Mouse (Mus musculus): Measurements from ENCODE around the gene Zbtb48. TPM values are rescaled to one million over a fixed set of nuclear protein-coding genes. Genes with fewer than 3 reads are reported as not detected.
A peak's percentile ranks its signal among the peaks of the same experiment; 100 is the strongest.

Zbtb48 gene
- total RNA-seq, 1 experiment from 2014 or later, result 9.0 TPM

DNA sequence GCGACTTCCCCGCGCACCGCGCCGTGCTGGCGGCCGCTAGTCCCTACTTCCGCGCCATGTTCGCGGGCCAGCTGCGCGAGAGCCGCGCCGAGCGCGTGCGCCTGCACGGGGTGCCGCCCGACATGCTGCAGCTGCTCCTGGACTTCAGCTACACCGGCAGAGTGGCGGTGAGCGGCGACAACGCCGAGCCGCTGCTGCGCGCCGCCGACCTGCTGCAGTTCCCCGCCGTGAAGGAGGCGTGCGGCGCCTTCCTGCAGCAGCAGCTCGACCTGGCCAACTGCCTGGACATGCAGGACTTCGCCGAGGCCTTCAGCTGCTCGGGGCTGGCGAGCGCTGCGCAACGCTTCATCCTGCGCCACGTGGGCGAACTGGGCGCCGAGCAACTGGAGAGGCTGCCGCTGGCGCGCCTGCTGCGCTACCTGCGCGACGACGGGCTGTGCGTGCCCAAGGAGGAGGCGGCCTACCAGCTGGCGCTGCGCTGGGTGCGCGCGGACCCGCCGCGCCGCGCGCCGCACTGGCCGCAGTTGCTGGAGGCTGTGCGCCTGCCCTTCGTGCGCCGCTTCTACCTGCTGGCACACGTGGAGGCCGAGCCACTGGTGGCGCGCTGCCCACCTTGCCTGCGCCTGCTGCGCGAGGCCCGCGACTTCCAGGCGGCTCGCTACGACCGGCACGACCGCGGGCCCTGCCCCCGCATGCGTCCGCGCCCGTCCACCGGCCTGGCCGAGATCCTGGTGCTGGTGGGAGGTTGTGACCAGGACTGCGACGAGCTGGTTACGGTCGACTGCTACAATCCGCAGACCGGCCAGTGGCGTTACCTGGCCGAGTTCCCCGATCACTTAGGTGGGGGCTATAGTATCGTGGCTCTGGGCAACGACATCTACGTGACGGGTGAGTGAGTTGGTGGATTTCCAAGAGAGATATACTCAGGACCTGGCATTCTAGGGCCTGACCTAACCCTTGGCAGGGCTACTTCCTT, 18.1 kb downstream of the Zbtb48 start:
- no peak for ATAC-seq (replicated peaks in 1 of 2; ENCODE audit: insufficient read depth in 1 of 2, low FRiP score in 2 of 2, low TSS enrichment in 1 of 2, low read depth in 1 of 2, poor library complexity in 2 of 2, severe bottlenecking in 2 of 2)

DNA sequence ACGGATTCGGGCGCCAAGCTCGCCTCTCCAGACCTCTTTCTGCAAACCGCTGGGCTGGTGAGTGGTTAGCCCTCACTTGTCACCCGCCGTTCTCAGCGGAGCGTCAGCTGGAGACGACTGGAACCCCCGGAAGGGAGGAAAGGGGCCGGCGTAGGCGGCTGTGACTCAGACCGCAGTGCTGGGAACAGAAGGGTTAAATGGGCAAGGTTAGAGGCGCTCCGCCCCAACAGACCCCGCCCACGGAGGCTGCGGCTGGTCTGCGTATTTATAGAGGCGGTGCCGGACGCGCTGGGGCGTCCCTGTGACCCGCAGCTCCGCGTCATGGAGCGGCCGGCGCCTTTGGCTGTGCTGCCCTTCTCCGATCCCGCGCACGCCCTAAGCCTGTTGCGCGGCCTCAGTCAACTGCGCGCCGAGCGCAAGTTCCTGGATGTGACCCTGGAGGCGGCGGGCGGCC, 18.8 kb downstream of the Zbtb48 start, which contains the start of gene Klhl21:
TSS of gene Klhl21 (plus strand) at position 182 of the 454 bp plus-strand sequence.
- ATAC-seq (replicated peaks in 1 of 2; ENCODE audit: insufficient read depth in 1 of 2, low FRiP score in 2 of 2, low TSS enrichment in 1 of 2, low read depth in 1 of 2, poor library complexity in 2 of 2, severe bottlenecking in 2 of 2), result peak; percentile 79 to 84

DNA sequence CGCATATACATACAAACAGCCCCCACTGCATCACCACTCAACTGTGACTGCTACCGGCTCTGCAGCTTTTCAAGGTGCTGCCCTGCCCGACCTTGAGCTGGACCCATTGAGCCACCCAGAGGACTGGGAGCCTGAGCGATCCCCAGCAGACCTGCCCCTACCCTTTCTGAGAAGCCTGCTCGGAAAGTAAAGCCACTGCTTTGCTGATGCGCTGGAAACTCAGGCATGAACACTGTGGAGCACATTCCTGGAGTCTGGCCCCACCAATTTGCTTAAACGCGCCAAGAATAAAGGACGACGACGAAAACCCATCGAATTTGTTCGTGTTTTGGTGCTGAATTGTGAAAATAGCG, 19.3 kb downstream of the Zbtb48 start:
- ATAC-seq (replicated peaks in 1 of 2; ENCODE audit: insufficient read depth in 1 of 2, low FRiP score in 2 of 2, low TSS enrichment in 1 of 2, low read depth in 1 of 2, poor library complexity in 2 of 2, severe bottlenecking in 2 of 2), result no peak

DNA sequence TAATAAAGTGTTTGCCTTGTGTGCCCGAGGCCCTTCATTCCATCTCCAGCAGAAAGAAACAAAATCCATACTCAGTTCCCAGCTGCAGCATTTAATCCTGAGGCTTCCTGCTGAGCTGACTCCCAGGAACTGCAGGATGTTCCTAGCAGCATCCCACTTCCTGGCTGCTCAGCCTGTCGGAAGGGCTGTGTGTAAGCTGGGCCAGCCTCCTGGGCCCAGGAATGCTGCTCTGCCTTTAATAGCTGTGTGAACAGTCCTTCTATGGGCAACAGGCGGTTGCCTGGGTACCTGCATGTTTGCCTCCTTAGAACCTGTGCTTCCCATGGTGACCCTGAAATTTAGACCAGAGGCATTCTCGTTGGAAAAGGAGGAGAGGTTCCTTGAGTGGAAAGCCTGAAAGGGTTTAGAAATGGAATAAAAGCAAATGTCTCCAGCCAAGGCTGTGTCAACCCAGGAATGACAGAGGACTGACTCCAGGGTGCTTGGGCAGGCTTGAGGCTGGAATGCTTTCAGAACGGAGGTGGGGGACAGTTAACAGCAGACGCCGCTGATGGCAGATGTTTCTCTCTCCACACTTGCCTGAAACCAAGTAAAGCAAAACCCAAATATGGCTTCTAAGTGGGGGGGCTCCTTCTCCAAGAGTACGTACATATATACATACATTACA, 19.9 kb downstream of the Zbtb48 start:
- no peak for ATAC-seq (replicated peaks in 1 of 2; ENCODE audit: insufficient read depth in 1 of 2, low FRiP score in 2 of 2, low TSS enrichment in 1 of 2, low read depth in 1 of 2, poor library complexity in 2 of 2, severe bottlenecking in 2 of 2)

DNA sequence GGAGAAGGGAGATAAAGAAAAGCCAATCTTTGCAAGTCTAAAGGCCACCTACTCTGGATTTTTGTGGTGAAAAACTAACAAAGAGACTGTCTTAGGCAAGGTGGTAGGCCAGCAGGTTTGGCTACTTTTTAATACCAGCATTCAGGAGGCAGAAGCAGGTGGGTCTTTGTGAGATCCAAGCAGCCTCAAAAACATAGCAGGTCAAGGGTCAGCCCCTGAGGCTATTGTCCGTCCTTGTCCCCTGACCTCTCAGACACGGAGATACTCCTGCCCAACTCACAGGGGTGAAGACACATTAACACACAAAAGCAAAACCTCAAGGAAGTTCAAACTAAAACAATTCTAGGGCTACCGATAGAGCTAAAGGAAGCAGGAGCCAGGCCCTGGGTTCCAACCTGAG, 20.7 kb downstream of the Zbtb48 start:
- ATAC-seq (replicated peaks in 1 of 2; ENCODE audit: insufficient read depth in 1 of 2, low FRiP score in 2 of 2, low TSS enrichment in 1 of 2, low read depth in 1 of 2, poor library complexity in 2 of 2, severe bottlenecking in 2 of 2), result no peak

DNA sequence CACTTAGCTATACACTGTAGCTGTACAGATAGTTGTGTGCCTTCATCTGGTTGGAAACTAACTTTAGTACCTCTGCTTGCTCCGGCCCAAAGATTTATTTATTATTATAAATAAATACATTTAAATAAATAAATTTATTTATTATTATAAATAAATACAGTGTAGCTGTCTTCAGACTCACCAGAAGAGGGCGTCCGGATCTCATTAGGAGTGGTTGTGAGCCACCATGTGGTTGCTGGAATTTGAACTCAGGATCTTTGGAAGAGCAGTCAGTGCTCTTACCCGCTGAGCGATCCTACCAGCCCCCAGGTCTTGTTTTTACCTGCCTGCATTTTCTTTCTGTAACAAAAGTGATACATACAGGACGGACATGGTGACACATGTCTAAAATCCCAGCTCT, 21.3 kb downstream of the Zbtb48 start:
- ATAC-seq (replicated peaks in 1 of 2; ENCODE audit: insufficient read depth in 1 of 2, low FRiP score in 2 of 2, low TSS enrichment in 1 of 2, low read depth in 1 of 2, poor library complexity in 2 of 2, severe bottlenecking in 2 of 2), result no peak

DNA sequence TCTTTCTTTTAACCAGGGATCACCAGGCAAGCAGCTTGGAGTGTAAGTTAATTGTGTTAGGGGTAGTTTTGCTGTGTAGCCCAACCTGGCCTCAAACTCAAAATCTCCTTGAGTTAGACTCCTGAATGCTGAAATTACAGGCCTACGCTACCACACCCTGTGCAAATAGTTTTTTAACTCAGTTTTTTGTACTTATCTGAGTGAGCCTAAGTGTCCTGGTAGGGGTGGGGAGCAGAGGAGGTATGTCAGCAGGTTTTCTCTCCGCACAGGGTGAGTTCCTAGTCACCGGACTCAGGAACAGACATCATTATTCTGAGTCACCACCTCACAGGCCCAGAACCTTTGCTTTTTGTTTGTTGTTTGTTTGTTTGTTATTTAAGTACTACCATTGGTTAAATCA, 25.4 kb downstream of the Zbtb48 start:
- ATAC-seq (replicated peaks in 1 of 2; ENCODE audit: insufficient read depth in 1 of 2, low FRiP score in 2 of 2, low TSS enrichment in 1 of 2, low read depth in 1 of 2, poor library complexity in 2 of 2, severe bottlenecking in 2 of 2), result no peak

DNA sequence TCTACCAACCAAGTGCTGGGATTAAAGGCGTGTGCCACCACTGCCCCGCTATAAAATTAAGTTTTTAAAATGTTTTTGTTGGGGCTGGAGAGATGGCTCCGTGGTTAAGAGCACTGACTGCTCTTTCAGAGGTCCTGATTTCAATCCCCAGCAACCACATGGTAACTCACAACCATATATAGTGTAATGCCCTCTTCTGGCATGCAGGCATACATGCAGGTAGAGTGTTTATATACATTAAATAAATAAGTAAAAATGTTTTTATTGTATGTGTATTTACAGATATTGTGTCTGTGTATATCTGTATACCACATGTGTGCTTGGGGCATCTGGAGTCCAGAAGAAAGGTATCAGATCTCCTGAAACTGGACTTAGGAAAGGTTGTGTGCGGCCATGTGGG, 26.1 kb downstream of the Zbtb48 start:
- no peak for ATAC-seq (replicated peaks in 1 of 2; ENCODE audit: insufficient read depth in 1 of 2, low FRiP score in 2 of 2, low TSS enrichment in 1 of 2, low read depth in 1 of 2, poor library complexity in 2 of 2, severe bottlenecking in 2 of 2)

DNA sequence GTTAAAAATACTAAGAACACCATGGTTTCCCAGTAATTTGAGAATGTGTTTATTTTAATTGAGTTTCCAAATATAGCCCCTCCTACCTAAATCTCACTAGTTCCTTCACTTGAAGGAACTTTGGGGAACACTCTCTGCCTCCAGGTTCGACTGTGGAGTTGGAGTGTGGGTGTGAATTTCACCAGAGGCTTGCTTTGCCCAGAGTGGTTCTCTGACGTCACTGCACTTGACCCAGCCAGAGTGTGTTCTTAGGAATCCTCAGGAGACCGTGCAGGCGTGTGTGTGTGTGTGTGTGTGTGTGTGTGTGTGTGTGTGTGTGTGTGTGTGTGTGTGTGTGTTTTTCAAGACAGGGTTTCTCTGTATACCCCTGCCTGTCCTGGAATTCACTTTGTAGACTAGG, 26.6 kb downstream of the Zbtb48 start:
- ATAC-seq (replicated peaks in 1 of 2; ENCODE audit: insufficient read depth in 1 of 2, low FRiP score in 2 of 2, low TSS enrichment in 1 of 2, low read depth in 1 of 2, poor library complexity in 2 of 2, severe bottlenecking in 2 of 2), result no peak

DNA sequence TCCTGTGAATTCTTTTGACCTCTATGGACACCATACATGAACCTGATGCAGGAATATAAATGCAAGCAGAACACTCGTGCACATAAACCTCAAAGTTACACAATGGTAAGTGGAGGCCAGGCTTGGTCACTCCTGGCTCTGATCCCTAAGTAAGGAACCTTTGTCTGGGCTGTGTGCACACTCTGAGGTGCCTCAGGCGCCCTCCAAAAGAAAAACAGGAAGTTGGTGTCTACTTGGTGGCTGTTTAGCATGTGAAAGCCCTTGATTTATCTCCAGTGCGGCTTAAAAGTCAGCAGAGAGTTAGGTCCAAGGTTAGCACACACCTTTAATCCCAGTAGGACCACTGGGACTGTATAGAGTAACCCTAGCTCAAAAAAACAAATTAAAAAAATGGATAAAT, 28.0 kb downstream of the Zbtb48 start:
- peak; percentile 33 to 46 for ATAC-seq (replicated peaks in 1 of 2; ENCODE audit: insufficient read depth in 1 of 2, low FRiP score in 2 of 2, low TSS enrichment in 1 of 2, low read depth in 1 of 2, poor library complexity in 2 of 2, severe bottlenecking in 2 of 2)

DNA sequence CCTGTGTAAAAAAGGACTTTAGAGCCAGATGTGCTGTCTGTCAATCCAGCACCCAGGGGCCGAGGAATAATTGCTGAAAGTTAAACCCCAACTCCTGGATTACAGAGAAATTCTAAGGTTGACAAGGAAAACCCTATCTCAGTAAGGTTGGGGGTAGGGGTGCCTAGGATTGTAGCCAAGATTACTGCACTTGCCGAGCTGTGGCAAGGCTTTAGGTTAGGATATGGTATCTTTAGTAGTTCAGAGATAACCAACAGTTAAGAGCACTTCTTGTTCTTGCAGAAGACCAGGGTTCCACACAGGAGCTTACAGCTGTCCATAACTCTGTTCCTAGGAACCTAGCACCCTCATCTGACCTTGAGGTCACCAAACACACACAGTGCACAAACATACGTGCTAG, 29.8 kb downstream of the Zbtb48 start:
- ATAC-seq (replicated peaks in 1 of 2; ENCODE audit: insufficient read depth in 1 of 2, low FRiP score in 2 of 2, low TSS enrichment in 1 of 2, low read depth in 1 of 2, poor library complexity in 2 of 2, severe bottlenecking in 2 of 2), result no peak

DNA sequence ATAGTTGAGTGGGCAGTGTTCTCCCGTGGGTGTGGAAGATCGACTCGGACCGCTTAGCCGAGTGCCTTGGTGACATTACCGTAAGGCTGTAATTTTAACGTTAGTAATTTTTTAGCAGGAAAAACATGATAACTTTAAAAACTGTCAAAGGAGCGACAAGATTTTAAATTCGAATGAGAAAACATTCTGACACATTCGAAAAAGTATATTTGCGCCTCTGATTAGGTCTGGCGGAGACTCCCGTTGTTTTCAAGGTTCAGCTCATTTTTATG, 30.6 kb downstream of the Zbtb48 start:
- no peak for ATAC-seq (replicated peaks in 1 of 2; ENCODE audit: insufficient read depth in 1 of 2, low FRiP score in 2 of 2, low TSS enrichment in 1 of 2, low read depth in 1 of 2, poor library complexity in 2 of 2, severe bottlenecking in 2 of 2)

DNA sequence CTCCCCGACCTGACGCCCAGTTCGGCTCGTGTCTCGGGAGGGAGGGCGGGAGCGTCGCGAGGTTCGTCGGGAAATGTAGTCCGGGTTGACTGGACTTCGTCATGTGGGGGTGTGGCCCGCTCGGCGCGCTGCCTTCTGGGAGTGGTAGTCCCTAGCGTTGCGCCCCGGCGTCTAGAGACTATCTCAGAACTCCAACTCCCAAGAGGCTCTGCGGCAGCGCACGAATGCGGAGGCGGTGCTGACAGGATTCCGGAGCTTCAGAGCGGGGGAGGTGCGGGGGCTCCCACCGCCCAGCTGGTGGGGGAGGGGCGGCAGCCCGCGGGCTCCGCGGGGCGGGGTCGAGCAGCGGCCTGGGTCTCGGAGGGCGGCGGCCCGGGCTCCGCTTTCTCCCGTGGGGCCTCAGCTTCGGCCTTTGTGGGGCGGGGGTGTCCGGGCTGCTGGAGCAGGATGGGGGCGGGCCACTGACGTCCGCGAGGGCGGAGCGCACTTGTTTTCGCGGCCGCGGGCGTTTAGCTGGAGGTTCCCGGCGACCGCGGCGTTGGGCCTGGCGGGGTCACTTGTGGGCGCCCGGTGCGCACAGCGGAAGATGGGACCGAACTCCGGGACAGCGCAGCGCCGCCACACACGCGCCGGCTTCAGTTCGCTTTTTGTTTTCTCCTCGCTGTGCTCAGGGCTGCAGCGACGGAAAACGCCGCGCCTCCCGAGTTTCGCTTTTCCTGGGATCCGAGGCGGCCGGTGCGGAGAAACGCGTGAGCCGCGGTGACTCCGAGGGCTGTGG, 31.1 kb downstream of the Zbtb48 start, which contains the start of gene Phf13:
TSS of gene Phf13 (minus strand) at position 86 of the 778 bp plus-strand sequence.
- ATAC-seq (replicated peaks in 1 of 2; ENCODE audit: insufficient read depth in 1 of 2, low FRiP score in 2 of 2, low TSS enrichment in 1 of 2, low read depth in 1 of 2, poor library complexity in 2 of 2, severe bottlenecking in 2 of 2), result peak; percentile 92 to 96

DNA sequence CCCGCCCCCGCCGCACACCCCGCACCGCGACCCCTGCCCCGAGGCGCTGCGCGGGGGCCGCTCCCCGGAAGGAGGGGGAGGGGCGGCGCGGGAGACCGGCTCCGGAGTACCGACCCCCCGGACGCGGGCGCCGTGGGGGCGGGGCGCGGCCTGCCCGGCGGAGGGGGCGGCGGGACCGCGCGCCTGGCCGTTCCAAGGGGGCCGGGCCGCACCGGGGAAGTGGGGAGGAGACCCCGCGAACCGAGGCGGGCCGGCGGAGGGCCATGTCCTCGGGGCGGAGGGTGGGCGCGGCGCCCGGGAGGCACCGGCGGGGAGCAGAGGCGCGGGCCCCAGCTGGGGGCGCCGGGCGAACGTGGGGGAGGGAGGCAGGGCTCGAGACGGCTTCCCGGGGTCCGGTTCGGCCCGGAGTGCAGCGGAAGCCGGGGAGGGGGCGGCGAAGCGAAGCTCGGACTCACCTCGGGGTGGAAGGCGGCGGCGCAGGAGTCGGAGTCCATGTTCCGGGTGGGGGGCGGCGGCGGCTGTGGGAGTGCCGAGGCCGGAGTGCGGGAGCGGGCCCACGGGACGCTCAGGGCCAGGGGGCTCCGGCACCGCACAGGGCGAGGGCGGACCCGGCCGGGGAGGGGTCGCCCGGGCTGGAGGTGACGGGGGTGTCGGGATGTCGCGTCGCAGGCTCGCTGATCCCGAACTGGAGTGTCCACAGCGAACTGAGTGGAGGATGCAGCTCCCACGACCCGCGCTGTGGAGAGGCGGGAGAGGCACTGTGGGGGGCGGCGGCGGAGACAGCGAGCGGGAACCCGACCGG, 31.9 kb downstream of the Zbtb48 start:
- ATAC-seq (replicated peaks in 1 of 2; ENCODE audit: insufficient read depth in 1 of 2, low FRiP score in 2 of 2, low TSS enrichment in 1 of 2, low read depth in 1 of 2, poor library complexity in 2 of 2, severe bottlenecking in 2 of 2), result no peak

DNA sequence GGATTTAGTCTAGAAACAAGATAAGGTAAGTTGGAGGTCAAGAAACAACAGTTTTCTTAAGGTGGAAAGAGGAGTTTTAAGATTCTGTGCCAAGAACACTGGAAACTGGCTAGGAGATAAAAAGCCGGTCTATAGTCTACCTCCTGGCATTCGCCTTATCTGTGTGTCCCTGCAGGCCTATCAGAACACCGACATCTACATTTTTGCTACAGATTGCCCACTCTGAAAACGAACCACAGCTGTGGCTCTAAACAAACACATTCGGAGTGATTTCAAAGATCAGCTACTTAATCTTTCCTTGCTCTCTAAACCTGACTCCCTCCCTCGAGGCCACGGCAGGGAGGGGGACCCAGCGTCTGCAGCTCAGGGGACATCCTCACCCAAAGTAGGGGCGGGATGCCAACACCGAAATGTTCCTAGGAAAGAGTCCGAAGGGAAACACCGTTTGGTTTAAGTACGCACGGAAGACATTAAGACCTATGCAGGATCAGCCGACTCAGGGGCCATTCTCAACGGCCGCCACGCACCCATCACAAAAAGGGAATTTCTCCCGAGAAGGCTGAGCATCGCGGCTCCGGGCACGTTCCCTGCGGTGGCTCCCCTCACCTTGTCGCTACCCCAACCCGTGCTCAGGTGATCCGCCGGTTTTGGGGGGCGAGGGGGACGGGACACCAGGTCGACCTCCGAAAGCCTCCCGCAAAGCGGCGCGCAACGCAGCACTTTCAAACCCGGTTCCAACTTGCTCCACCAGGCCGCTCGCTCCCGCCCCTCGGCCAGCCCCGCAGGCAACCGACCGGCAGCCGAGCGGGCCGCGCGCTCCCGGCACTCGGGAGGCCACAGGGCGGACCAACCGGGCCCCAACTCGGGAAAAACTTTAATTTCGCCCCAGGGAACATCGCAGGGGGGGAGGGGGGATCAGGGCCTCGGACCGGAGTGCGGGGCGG, 33.0 kb downstream of the Zbtb48 start:
- no peak for ATAC-seq (replicated peaks in 1 of 2; ENCODE audit: insufficient read depth in 1 of 2, low FRiP score in 2 of 2, low TSS enrichment in 1 of 2, low read depth in 1 of 2, poor library complexity in 2 of 2, severe bottlenecking in 2 of 2)

DNA sequence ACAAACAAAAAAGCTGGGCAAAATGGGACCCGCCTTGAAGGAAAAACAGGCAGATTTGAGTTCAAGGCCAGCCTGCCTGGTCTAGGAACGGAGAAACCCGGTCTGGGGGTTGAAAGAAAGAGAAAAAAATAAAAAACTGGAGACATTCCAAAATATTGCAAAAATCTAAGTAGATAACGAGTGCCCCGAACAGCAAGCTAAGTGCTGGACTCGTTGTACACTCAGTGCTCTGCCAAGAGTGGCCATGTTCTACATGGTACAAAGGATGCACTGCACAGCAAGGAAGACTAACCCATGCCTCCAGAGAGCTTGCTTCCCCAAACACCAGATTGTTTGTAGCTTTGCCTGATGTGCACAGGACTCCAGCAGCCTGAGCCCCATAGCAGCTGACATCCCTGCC, 34.4 kb downstream of the Zbtb48 start:
- ATAC-seq (replicated peaks in 1 of 2; ENCODE audit: insufficient read depth in 1 of 2, low FRiP score in 2 of 2, low TSS enrichment in 1 of 2, low read depth in 1 of 2, poor library complexity in 2 of 2, severe bottlenecking in 2 of 2), result no peak

Measured in hematopoietic stem cell, adult 5-6 weeks (primary cell).